Mouse (Mus musculus) C2C12 (cell line): ENCODE measurements around the gene Ikbke.

Experiments used
- CEBPB ChIP-seq: IDR thresholded peaks from one replicate; pipeline ENCODE4 v1.6.1; 2011; ENCODE audit warnings: low read depth, mild to moderate bottlenecking, control low read depth, moderate library complexity
- CTCF ChIP-seq: IDR thresholded peaks from one replicate; pipeline ENCODE4 v1.5.1; 2011; ENCODE audit not compliant: control insufficient read depth, insufficient read depth, insufficient read length
- FOSL1 ChIP-seq: IDR thresholded peaks from one replicate; pipeline ENCODE4 v1.8.0; 2011; ENCODE audit warnings: mild to moderate bottlenecking, low read length; ENCODE audit not compliant: poor library complexity, insufficient read depth, severe bottlenecking
- MAX ChIP-seq: IDR thresholded peaks from one replicate; pipeline ENCODE4 v1.6.1; 2011; ENCODE audit warnings: mild to moderate bottlenecking, control low read depth
- MYOD1 ChIP-seq: IDR thresholded peaks from one replicate; pipeline ENCODE4 v1.6.1; 2011; ENCODE audit warnings: low read depth; ENCODE audit not compliant: control insufficient read depth, insufficient read length
- MYOG ChIP-seq: IDR thresholded peaks from one replicate; pipeline ENCODE4 v1.6.1; 2011; ENCODE audit not compliant: control insufficient read depth, insufficient read length; ENCODE audit errors: extremely low read depth
- USF1 ChIP-seq: IDR thresholded peaks from one replicate; pipeline ENCODE4 v1.6.1; 2011; ENCODE audit warnings: low read depth, mild to moderate bottlenecking, control low read depth, moderate library complexity

GRCm38 (mm10) chr1:131275577-131275976 is 3.8 kb downstream of the Ikbke start:
- no peak for TF ChIP-seq CTCF
- no peak for TF ChIP-seq CEBPB
- TF ChIP-seq MYOG = no peak
- no peak for TF ChIP-seq FOSL1
- no peak for TF ChIP-seq MYOD1
- TF ChIP-seq USF1 = no peak
- TF ChIP-seq MAX = no peak
